Mouse (Mus musculus) CH12.LX (cell line): ENCODE measurements around the gene Gtsf1l. TPM values are rescaled to one million over a fixed set of nuclear protein-coding genes. Genes with fewer than 3 reads are reported as not detected.

ENCODE experiments used
- DNase-seq: peaks from one replicate; pipeline ENCODE4 v3.0.0-alpha.2; 2013; ENCODE audit errors: extremely low read depth
- H3K27ac ChIP-seq: 2 replicates; pipeline ENCODE4 v1.5.1; 2012; ENCODE audit warnings: low read depth, mild to moderate bottlenecking, control low read depth, moderate library complexity; ENCODE audit not compliant: insufficient read depth
- H3K27me3 ChIP-seq: replicated peaks from 2 replicates; pipeline ENCODE3; 2012; ENCODE audit warnings: inconsistent platforms
- H3K36me3 ChIP-seq, 2 experiments: replicated peaks in 1 of 2; 2 replicates each; pipeline versions ENCODE3 to v1.6.1; 2012; ENCODE audit warnings: inconsistent platforms in 1 of 2, low read length in 1 of 2, mild to moderate bottlenecking in 1 of 2, mixed read lengths in 1 of 2, moderate library complexity in 1 of 2; ENCODE audit not compliant: control insufficient read depth in 1 of 2, insufficient read depth in 1 of 2
- H3K4me1 ChIP-seq, 2 experiments: 2 replicates each; pipeline ENCODE4 v1.6.1; 2012; ENCODE audit warnings: inconsistent platforms in 1 of 2, moderate library complexity in 1 of 2; ENCODE audit not compliant: insufficient read depth in 2 of 2, control insufficient read depth in 1 of 2
- H3K4me2 ChIP-seq: 2 replicates; pipeline ENCODE4 v1.6.1; 2012; ENCODE audit warnings: low read depth, mild to moderate bottlenecking, control low read depth; ENCODE audit not compliant: poor library complexity, insufficient read depth, severe bottlenecking
- H3K4me3 ChIP-seq, 3 experiments: fragments of 150-350 bp in 1 of 3; sonication (generic) in 1 of 3; replicated peaks in 1 of 3; 2 replicates each; pipeline versions ENCODE3 to v1.5.1; 2011 to 2012; ENCODE audit warnings: low read depth in 2 of 3, low read length in 2 of 3, mild to moderate bottlenecking in 2 of 3, moderate library complexity in 2 of 3, control low read depth in 1 of 3, improper control_type of control experiment in 1 of 3, inconsistent platforms in 1 of 3, mixed read lengths in 1 of 3; ENCODE audit not compliant: poor library complexity in 1 of 3
- H3K79me2 ChIP-seq: replicated peaks from 2 replicates; pipeline ENCODE4 v1.6.1; 2012; ENCODE audit warnings: mild to moderate bottlenecking, moderate library complexity; ENCODE audit not compliant: control insufficient read depth, poor library complexity, insufficient read depth, severe bottlenecking; ENCODE audit errors: extremely low read depth
- H3K9ac ChIP-seq: 2 replicates; pipeline ENCODE4 v1.6.1; 2012; ENCODE audit warnings: low read depth, mild to moderate bottlenecking, control low read depth, moderate library complexity; ENCODE audit not compliant: insufficient read depth
- H3K9me3 ChIP-seq: replicated peaks from 2 replicates; pipeline ENCODE3; 2012; ENCODE audit warnings: low read length, inconsistent platforms, mixed read lengths
- BHLHE40 ChIP-seq: IDR thresholded peaks from 2 replicates; pipeline ENCODE4 v1.6.1; 2011; ENCODE audit warnings: mild to moderate bottlenecking, low read depth, low read length, improper control_type of control experiment
- CTCF ChIP-seq, 2 experiments: IDR thresholded peaks in 1 of 2; conservative IDR thresholded peaks in 1 of 2; 2 replicates each; pipeline ENCODE4 v1.5.1; 2011 to 2012; ENCODE audit warnings: low read depth in 2 of 2, low read length in 2 of 2, improper control_type of control experiment in 1 of 2, inconsistent platforms in 1 of 2, mild to moderate bottlenecking in 1 of 2, moderate library complexity in 1 of 2
- GABPA ChIP-seq: IDR thresholded peaks from 2 replicates; pipeline ENCODE4 v1.6.1; 2012; ENCODE audit warnings: low read depth, low read length, improper control_type of control experiment, inconsistent platforms; ENCODE audit not compliant: insufficient replicate concordance
- JUN ChIP-seq: IDR thresholded peaks from 2 replicates; pipeline ENCODE4 v1.6.1; 2011; ENCODE audit warnings: low read depth, mild to moderate bottlenecking, low read length, improper control_type of control experiment, moderate library complexity; ENCODE audit not compliant: insufficient read depth
- MAX ChIP-seq: IDR thresholded peaks from 2 replicates; pipeline ENCODE4 v1.6.1; 2011; ENCODE audit warnings: low read length, improper control_type of control experiment
- MXI1 ChIP-seq: IDR thresholded peaks from 2 replicates; pipeline ENCODE4 v1.6.1; 2011; ENCODE audit warnings: mild to moderate bottlenecking, low read depth, low read length, improper control_type of control experiment
- MYC ChIP-seq: IDR thresholded peaks from 2 replicates; pipeline ENCODE4 v1.6.1; 2011; ENCODE audit warnings: low read depth, mild to moderate bottlenecking, improper control_type of control experiment, low read length
- NELFE ChIP-seq: IDR thresholded peaks from 2 replicates; pipeline ENCODE4 v1.6.1; 2011; ENCODE audit warnings: low read depth, low read length, improper control_type of control experiment
- PAX5 ChIP-seq: IDR thresholded peaks from 2 replicates; pipeline ENCODE4 v1.6.1; 2012; ENCODE audit warnings: low read length, inconsistent platforms, mixed read lengths
- POLR2A ChIP-seq: IDR thresholded peaks from 2 replicates; pipeline ENCODE4 v1.6.1; 2011; ENCODE audit warnings: low read depth, mild to moderate bottlenecking, improper control_type of control experiment, low read length
- RAD21 ChIP-seq: IDR thresholded peaks from 2 replicates; pipeline ENCODE4 v1.6.1; 2011; ENCODE audit warnings: low read depth, mild to moderate bottlenecking, low read length, improper control_type of control experiment, moderate library complexity
- SIN3A ChIP-seq: IDR thresholded peaks from 2 replicates; pipeline ENCODE4 v1.6.1; 2012; ENCODE audit warnings: low read length, improper control_type of control experiment, inconsistent platforms
- SMC3 ChIP-seq: IDR thresholded peaks from 2 replicates; pipeline ENCODE4 v1.6.1; 2011; ENCODE audit warnings: low read depth, low read length, improper control_type of control experiment
- TBP ChIP-seq: conservative IDR thresholded peaks from 2 replicates; pipeline ENCODE4 v1.6.1; 2011; ENCODE audit warnings: low read depth, low read length, improper control_type of control experiment
- TCF12 ChIP-seq: IDR thresholded peaks from 2 replicates; pipeline ENCODE4 v1.6.1; 2014; ENCODE audit warnings: low read depth, mild to moderate bottlenecking, inconsistent platforms, low read length, improper control_type of control experiment
- USF1 ChIP-seq: IDR thresholded peaks from 2 replicates; pipeline ENCODE4 v1.6.1; 2014; ENCODE audit warnings: low read depth, mild to moderate bottlenecking, inconsistent platforms, low read length, improper control_type of control experiment
- ZKSCAN1 ChIP-seq: IDR thresholded peaks from 2 replicates; pipeline ENCODE4 v1.6.1; 2012; ENCODE audit warnings: low read depth, inconsistent platforms, low read length, improper control_type of control experiment, borderline replicate concordance
- ZMIZ1 ChIP-seq: IDR thresholded peaks from 2 replicates; pipeline ENCODE4 v1.6.1; 2012; ENCODE audit warnings: low read depth, mild to moderate bottlenecking, inconsistent platforms, low read length, improper control_type of control experiment
- dilution Hi-C: fragments of 300-500 bp; cut with MboI; formaldehyde crosslinking; loops from 2 replicates; pipeline ENCODE4 v1.14.3; 2020; ENCODE audit warnings: low sequenced_read_pairs; ENCODE audit not compliant: extremely low pct_unique_long_range_greater_than_20kb, extremely low pct_ligation_motif_present
- in situ Hi-C: fragments of 300-500 bp; cut with MboI; formaldehyde crosslinking; loops from 3 replicates; pipeline ENCODE4 v1.14.3; 2019; ENCODE audit warnings: low sequenced_read_pairs, low pct_ligation_motif_present, low pct_unique_long_range_greater_than_20kb, mixed read lengths
- polyA plus RNA-seq: library from polyadenylated mRNA; unstranded; fragments of >175 nt; gene quantifications from 2 replicates; pipeline ENCODE4 v1.2.1, GENCODE M21; 2012; ENCODE audit warnings: low read depth; ENCODE audit not compliant: insufficient read length
- total RNA-seq, 2 experiments: library from RNA; depleted of rRNA; stranded (reverse); fragments of 300-350 nt in 1 of 2; fragments of >200 nt in 1 of 2; gene quantifications; 2 replicates each; pipeline ENCODE4 v1.2.3; 2012 to 2014

Gene Gtsf1l
- total and polyA plus RNA-seq, 3 experiments = not detected

DNA sequence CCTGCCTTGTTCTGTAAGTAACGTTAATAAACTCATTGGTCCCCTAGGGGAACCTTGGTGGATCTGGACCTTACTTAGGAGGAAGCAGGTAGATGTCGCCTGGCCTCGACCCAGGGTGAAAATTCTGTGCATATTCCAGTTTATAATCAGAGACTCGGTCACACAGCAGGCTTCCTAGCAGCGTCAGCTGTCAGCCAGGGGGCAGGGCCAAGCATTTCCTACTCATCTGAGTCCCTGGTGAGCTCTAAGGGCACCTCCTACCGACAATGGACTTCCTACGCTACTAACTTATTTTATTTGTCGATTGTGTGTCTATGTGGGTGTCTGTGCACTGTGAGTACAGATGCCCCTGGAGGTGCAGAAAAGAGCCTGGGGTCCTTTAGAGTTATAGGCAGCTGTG is 12.3 kb upstream of the Gtsf1l start:
- TF ChIP-seq MAX (no peak), TBP (no peak), PAX5 (no peak), BHLHE40 (no peak)
- H3K27me3 ChIP-seq = peaks cover 55% of the 10 kb centered on the region
- H3K4me3 ChIP-seq = no peak overlapping the region
- H3K27ac ChIP-seq = no peak overlapping the region
- no peak for DNase-seq
- H3K9ac ChIP-seq = no peak overlapping the region
- dilution Hi-C loops (no loop called here), in situ Hi-C loops (loop anchor here (10.0 kb wide), 3 partner anchors 215 to 315 kb away; no protein-coding TSS in a partner anchor)
- no peaks in the 10 kb centered on the region for H3K79me2 ChIP-seq
- peaks cover 11 to 23% of the 10 kb centered on the region in 2 experiments for H3K4me1 ChIP-seq
- no peaks in the 10 kb centered on the region for H3K36me3 ChIP-seq
- no peak overlapping the region for H3K4me2 ChIP-seq
- peaks cover 2% of the 10 kb centered on the region for H3K9me3 ChIP-seq

DNA sequence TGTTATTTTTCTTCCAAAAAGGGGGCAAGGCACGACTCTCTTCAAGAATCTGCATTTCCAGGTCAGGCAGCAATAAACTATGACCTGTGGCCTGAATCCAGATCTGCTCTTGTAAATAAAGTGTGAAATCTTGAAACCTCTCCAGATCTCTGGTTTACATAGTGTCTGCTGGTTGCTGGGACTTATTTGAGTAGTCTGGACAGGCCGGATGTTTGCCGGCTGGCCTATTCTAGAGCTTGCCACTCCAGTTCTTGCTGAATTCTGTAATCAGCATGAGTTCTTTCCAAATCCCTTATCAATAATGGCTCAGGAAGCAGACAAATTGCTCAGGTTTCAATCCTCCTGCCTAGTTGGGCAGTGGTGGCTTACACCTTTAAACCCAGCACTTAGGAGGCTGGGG is 8.1 kb upstream of the Gtsf1l start:
- TF ChIP-seq ZMIZ1 = no peak
- TF ChIP-seq BHLHE40 = no peak
- TF ChIP-seq GABPA = no peak
- TF ChIP-seq, all 38 proteins: peak for 0
- H3K27ac ChIP-seq = no peak overlapping the region

DNA sequence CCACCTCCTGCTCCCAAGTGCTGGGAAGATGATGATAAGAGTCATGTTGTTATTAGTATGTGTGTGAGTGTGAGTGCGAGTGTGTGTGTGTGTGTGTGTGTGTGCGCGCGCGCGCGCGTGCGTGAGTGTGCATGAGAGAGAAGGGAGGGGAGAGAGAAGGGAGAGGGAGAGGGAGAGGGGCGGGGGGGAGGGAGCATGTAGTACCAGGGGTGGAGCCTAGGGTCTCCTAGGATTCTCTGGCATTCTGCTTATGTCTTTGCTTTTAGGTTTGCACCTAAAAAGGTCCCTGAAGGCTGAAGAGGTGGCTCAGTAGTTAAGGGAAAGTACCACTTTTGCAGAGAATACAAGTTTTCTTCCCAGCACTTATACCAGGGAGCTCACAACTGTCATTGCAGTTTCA is 7.3 kb upstream of the Gtsf1l start:
- Histone ChIP-seq H3K9me3 (no peaks in the 10 kb centered on the region), H3K27ac (no peak overlapping the region), H3K79me2 (no peaks in the 10 kb centered on the region), H3K4me3 (no peak overlapping the region), H3K36me3 (no peaks in the 10 kb centered on the region), H3K27me3 (peaks cover 23% of the 10 kb centered on the region), H3K9ac (no peak overlapping the region), H3K4me1 (no peaks in the 10 kb centered on the region), H3K4me2 (no peak overlapping the region)
- in situ Hi-C loops (loop anchor here (10.0 kb wide), 2 partner anchors 240 to 320 kb away; no protein-coding TSS in a partner anchor), dilution Hi-C loops (no loop called here)
- TF ChIP-seq NELFE (no peak), POLR2A (no peak), JUN (no peak), RAD21 (no peak), SMC3 (no peak), TBP (no peak), CTCF (conservative IDR thresholded peaks at IDR 0.05 in 1 of 2, IDR thresholded peaks at IDR 0.05 in 1 of 2; ENCODE audit: low read depth in 2 of 2, low read length in 2 of 2) (no peak), TCF12 (no peak), ZMIZ1 (no peak), SIN3A (no peak), ZKSCAN1 (no peak), MXI1 (no peak), USF1 (no peak), MYC (no peak)
- DNase-seq = no peak

More for the DNA sequence above, 8.1 kb upstream of the Gtsf1l start:
- Histone ChIP-seq H3K4me1 (no peaks in the 10 kb centered on the region), H3K9me3 (no peaks in the 10 kb centered on the region), H3K27me3 (peaks cover 32% of the 10 kb centered on the region), H3K36me3 (no peaks in the 10 kb centered on the region), H3K4me3 (no peak overlapping the region), H3K4me2 (no peak overlapping the region), H3K79me2 (no peaks in the 10 kb centered on the region), H3K9ac (no peak overlapping the region)
- in situ Hi-C loops = loop anchor here (10.0 kb wide), 2 partner anchors 239 to 319 kb away; no protein-coding TSS in a partner anchor
- DNase-seq = no peak
- dilution Hi-C loops = no loop called here
